Mouse (Mus musculus) cerebral cortex, adult 2 months (tissue): ENCODE measurements around the gene Rad51c.

Experiments used
- WGBS: fragments of 180-500 bp; shearing (Covaris S2); methylation state at CpG from one replicate; pipeline ENCODE4 v1.1.7; 2018; 5-methylcytosine and 5-hydroxymethylcytosine counted together

Gene Rad51c

GRCm38 (mm10) chr11:87404876-87405275 is at the start of gene Rad51c, which contains the start of gene Tex14:
TSS of gene Rad51c (minus strand) at chr11:87404954.
TSS of gene Tex14 (plus strand) at chr11:87405065.
- 82% methylated on average over 27 of the region's 27 CpGs for WGBS

DNA sequence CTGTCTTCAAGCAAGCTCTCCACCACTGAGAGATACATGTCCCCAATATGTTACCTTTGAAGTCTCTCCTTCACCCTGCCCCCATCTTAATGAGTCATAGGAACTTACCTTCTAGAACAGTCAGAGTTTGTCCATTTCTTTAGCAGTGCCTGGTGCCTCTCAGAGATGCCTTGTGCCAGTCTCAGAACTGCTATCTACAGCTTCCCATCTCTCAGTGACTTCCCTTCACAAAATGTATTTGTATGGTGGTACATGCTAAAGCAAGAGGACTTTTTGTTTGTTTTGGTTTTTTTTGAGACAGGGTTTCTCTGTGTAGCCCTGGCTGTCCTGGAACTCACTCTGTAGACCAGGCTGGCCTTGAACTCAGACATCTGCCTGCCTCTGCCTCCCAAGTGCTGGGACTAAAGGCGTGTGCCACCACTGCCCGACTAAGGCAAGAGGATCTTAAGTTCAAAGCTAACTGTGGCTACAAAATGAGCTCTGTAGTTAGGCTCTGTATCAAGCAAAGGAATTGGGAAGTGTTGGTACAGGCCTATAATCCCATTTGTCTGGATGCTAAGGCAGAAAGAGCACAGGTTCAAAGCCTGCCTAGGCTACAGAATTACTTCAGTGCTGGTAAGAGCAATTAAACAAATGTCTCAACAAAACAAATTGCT is 49.4 kb upstream of the Rad51c start:
- WGBS = 94% methylated on average over 2 of the region's 2 CpGs

GRCm38 (mm10) chr11:87453216-87454034 is 48.7 kb upstream of the Rad51c start:
- WGBS = 25% methylated on average over 13 of the region's 13 CpGs

GRCm38 (mm10) chr11:87452779-87453178 is 48.0 kb upstream of the Rad51c start:
- 79% methylated on average over 8 of the region's 8 CpGs for WGBS

DNA sequence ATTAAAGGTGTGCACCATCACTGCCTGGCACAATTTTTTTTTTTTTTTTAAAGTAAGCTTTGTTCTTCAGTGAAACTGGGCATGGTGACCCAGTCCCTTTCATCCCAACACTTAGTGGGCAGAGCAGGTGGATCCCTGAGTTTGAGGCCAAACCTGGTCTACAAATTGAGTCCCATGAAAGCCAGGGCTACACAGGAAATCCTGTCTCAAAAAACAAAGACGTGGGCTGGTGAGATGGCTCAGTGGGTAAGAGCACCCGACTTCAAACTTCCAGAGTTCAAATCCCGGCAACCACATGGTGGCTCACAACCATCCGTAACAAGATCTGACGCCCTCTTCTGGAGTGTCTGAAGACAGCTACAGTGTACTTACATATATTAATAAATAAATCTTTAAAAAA is 45.1 kb upstream of the Rad51c start:
- WGBS = 50% methylated on average over 5 of the region's 5 CpGs

DNA sequence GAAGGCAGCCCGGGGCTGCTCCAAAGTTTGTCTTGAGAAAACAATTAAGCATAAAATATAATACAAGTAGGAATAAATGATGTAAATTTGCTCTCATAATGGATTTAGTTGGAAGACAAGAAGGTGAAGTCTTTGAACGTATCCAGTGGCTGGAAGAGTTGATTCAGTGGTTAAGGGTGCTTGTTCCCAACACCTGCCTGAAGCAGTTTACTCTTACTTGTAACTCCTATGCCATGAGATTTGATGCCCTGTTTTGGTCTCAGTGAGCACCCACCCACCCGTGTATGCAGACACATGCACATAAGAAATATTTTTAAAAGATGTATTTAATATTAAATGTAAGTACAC is 44.4 kb upstream of the Rad51c start:
- WGBS = 7% methylated on average over 3 of the region's 3 CpGs

GRCm38 (mm10) chr11:87448476-87449199 is 43.9 kb upstream of the Rad51c start:
- 0% methylated on average over 7 of the region's 32 CpGs for WGBS

- WGBS = under 1% methylated on average over 34 of the region's 34 CpGs
Observed at GRCm38 (mm10) chr11:87448081-87448475, 43.3 kb upstream of the Rad51c start.

- WGBS = 93% methylated on average over 3 of the region's 3 CpGs
Observed at GRCm38 (mm10) chr11:87446159-87446558, 41.4 kb upstream of the Rad51c start.

GRCm38 (mm10) chr11:87445593-87445992 is 40.8 kb upstream of the Rad51c start:
- 52% methylated on average over 4 of the region's 4 CpGs for WGBS

GRCm38 (mm10) chr11:87444735-87445428 is 40.1 kb upstream of the Rad51c start:
- WGBS = 15% methylated on average over 16 of the region's 16 CpGs

DNA sequence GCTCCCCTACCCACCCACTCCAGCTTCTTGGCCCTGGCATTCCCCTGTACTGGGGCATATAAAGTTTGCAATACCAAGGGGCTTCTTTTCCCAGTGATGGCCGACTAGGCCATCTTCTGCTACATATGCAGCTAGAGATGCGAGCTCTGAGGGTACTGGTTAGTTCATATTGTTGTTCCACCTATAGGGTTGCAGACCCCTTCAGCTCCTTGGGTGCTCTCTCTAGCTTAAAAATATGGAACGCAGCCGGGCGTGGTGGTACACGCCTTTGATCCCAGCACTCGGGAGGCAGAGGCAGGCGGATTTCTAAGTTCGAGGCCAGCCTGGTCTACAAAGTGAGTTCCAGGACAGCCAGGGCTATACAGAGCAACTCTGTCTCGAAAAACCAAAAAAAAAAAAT is 39.3 kb upstream of the Rad51c start:
- whole genome bisulfite sequencing = 65% methylated on average over 10 of the region's 10 CpGs

DNA sequence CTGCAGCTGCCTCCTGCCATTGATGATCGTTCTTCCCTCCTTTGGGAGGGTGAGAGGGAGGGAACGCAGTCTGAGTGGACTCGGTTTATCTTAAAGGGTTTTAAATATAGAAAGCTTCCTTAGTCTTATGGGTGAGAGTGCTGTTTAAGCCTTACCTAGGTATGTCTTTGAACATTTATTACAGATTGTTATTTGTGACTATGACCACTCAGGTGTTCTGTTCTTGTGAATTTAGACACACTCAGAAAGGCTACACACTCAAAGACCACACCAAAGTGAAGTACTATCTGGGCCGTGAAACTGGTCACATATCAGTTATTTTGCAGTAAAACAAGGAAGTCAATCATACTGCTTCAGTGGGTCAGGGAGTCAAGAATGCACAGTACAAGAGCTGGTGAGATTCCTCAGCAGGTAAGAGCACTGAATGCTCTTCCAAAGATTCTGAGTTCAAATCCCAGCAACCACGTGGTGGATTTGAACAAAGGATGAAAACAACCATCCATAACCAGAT is 38.7 kb upstream of the Rad51c start:
- WGBS = 1% methylated on average over 5 of the region's 5 CpGs

DNA sequence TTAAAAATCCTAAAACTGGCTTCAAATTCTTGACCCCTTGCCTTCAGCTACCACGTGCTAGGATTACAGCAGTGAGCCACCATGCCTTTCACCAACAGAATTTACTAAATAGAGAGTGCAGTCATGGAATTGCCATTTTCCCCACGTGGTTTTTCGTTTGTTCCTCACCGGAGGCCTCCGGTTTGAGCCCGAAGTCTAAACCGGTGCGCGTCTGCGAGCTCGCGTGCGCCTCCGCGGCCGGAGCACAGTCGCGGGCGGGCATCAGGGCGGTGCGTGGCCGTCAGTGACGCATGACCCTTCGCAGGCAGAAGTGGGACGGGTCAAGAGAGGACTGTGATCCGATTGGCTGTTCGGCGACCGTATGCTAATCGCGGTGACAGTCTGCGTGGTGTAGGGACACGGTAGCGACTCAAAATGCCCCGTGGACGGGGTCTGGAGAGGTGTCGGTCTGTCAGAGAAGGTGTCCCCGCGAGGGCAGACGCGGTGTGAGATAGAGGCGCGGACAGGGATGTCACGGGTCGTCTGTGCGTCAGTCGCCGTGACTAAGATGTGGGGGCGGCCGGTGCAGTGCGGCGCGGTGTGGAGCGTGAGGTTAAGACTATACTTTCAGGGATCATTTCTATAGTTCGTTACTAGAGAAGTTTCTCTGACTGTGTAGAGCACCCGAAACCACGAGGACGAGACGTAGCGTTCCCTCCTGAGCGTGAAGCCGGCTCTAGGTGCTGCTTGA is 38.1 kb upstream of the Rad51c start:
- under 1% methylated on average over 34 of the region's 62 CpGs for WGBS

- 90% methylated on average over 10 of the region's 10 CpGs for WGBS
Observed at GRCm38 (mm10) chr11:87439796-87440420, 35.2 kb upstream of the Rad51c start.

- WGBS = 72% methylated on average over 5 of the region's 5 CpGs
Observed at GRCm38 (mm10) chr11:87436326-87437232, 31.8 kb upstream of the Rad51c start.

DNA sequence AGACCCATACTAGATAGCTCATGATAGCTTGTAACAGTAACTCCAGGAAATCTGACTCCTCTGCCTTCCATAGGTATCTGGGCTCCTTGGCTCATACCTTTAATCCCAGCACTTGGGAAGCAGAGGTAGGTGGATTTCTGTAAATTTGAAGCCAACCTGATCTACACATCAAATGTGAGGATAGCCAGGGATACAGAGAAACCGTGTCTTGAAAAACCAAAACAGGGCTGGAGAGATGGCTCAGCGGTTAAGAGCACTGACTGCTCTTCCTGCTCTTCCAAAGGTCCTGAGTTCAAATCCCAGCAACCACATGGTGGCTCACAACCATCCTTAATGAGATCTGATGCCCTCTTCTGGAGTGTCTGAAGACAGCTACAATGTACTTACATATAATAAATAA is 30.4 kb upstream of the Rad51c start:
- WGBS = 93% methylated on average over 2 of the region's 2 CpGs

DNA sequence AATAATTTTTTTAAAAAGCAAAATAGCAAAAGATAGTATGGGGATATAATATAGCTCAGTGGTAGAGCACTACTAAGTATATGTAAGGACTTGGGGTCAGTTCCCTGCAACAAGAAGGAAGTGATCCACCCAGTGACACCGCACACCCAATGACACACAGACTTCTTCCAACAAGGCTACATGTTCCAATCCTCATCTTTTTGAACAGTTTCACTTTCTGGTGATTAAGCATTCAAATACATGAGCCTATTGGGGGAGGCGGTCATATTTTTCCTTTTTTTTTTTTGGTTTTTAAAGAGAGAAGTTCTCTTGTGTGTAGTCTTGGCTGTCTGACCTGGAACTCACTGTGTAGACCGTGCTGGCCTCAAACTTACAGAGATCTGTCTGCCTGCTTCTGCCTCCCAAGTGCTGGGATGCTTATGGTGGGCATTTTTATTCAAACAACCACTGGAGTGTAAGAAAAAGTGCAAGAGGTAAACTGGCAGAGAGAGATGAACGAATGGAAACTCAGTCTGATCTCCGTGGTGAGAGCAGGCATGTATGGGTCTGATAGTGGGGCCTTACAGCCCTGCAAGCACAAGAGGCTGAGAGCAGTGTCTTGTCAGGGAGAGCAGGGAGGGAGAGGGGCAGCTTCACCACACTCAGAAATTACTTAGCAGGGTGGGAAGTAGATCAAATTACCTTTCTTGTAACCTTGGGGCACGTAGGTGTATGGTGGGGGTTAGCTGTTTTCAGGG is 28.3 kb upstream of the Rad51c start:
- 67% methylated on average over 6 of the region's 6 CpGs for WGBS

- 74% methylated on average over 1 of the region's 1 CpGs for WGBS
Observed at GRCm38 (mm10) chr11:87432447-87432846, 27.7 kb upstream of the Rad51c start.
